Mouse (Mus musculus) bone marrow macrophage, adult 2 months (primary cell): Measurements from ENCODE around the gene Spocd1.

Experiments
- CTCF ChIP-seq: IDR thresholded peaks from 2 replicates; pipeline ENCODE4 v1.5.1; 2012; ENCODE audit warnings: low read depth, mild to moderate bottlenecking, low read length, moderate library complexity
- POLR2A ChIP-seq: IDR thresholded peaks from 2 replicates; pipeline ENCODE4 v1.6.1; 2012; ENCODE audit warnings: mild to moderate bottlenecking, low read depth, low read length, borderline replicate concordance

GRCm38 (mm10) chr4:129916159-129916558 is 12.9 kb upstream of the Spocd1 start:
- no peak for TF ChIP-seq CTCF
- no peak for TF ChIP-seq POLR2A
